Mouse (Mus musculus) adipocyte (in vitro differentiated cells): ENCODE results near the gene Wrap53.
A peak's percentile ranks its signal among the peaks of the same experiment; 100 is the strongest.
"Not testable (repeated sequence)": the region's sequence is repeated elsewhere in the genome, so short reads cannot be mapped to it uniquely, and the experiment has no call there.

Experiments used
- DNase-seq: peaks from one replicate; pipeline ENCODE4 v3.0.0-alpha.2; 2016; ENCODE audit warnings: low spot score

Wrap53 gene

GRCm38 (mm10) chr11:69580091-69580514 is at the start of gene Wrap53, which contains the start of gene Trp53:
Gene Wrap53 (minus strand): TSS chr11:69580255.
Gene Trp53 (plus strand): TSS chr11:69580359.
- DNase-seq = peak; percentile 98

GRCm38 (mm10) chr11:69629802-69630201 is 49.7 kb upstream of the Wrap53 start:
- DNase-seq = peak; percentile 64

GRCm38 (mm10) chr11:69628286-69628685 is 48.2 kb upstream of the Wrap53 start:
- DNase-seq = peak; percentile 86

GRCm38 (mm10) chr11:69624339-69624738 is 44.3 kb upstream of the Wrap53 start:
- not testable (repeated sequence) for DNase-seq

- no peak for DNase-seq
These were observed 43.0 kb upstream of the Wrap53 start for GRCm38 (mm10) chr11:69623006-69623405.

GRCm38 (mm10) chr11:69622406-69622805 is 42.4 kb upstream of the Wrap53 start:
- no peak for DNase-seq

GRCm38 (mm10) chr11:69621571-69622268 is 41.7 kb upstream of the Wrap53 start, which contains the start of gene Sat2:
Gene Sat2 (plus strand): TSS chr11:69622024.
- peak; percentile 81 for DNase-seq

- DNase-seq = no peak
These were observed 40.5 kb upstream of the Wrap53 start for GRCm38 (mm10) chr11:69620394-69621081.

GRCm38 (mm10) chr11:69617805-69618204 is 37.8 kb upstream of the Wrap53 start, which contains the start of gene Shbg:
Gene Shbg (minus strand): TSS chr11:69617905.
- DNase-seq = no peak

- no peak for DNase-seq
These were observed 36.7 kb upstream of the Wrap53 start for GRCm38 (mm10) chr11:69616781-69617180.

- DNase-seq = not testable (repeated sequence)
These were observed 34.2 kb upstream of the Wrap53 start for GRCm38 (mm10) chr11:69614257-69614588.

GRCm38 (mm10) chr11:69613553-69614256 is 33.6 kb upstream of the Wrap53 start:
- peak; percentile 91 for DNase-seq

GRCm38 (mm10) chr11:69610899-69611298 is 30.8 kb upstream of the Wrap53 start:
- DNase-seq = no peak

- no peak for DNase-seq
These were observed 29.4 kb upstream of the Wrap53 start for GRCm38 (mm10) chr11:69609416-69609815.

- DNase-seq = no peak
These were observed 28.5 kb upstream of the Wrap53 start for GRCm38 (mm10) chr11:69608525-69608924.

- no peak for DNase-seq
These were observed 26.8 kb upstream of the Wrap53 start for GRCm38 (mm10) chr11:69606832-69607231.

- DNase-seq = no peak
These were observed 26.4 kb upstream of the Wrap53 start for GRCm38 (mm10) chr11:69606491-69606795.

- DNase-seq = no peak
These were observed 25.9 kb upstream of the Wrap53 start, which contains the start of gene Atp1b2 for GRCm38 (mm10) chr11:69605726-69606490. Gene Atp1b2 (minus strand): TSS chr11:69605942.

GRCm38 (mm10) chr11:69604795-69605664 is 25.0 kb upstream of the Wrap53 start:
- DNase-seq = no peak

- no peak for DNase-seq
These were observed 24.3 kb upstream of the Wrap53 start for GRCm38 (mm10) chr11:69604347-69604746.

- no peak for DNase-seq
These were observed 23.5 kb upstream of the Wrap53 start for GRCm38 (mm10) chr11:69603516-69603915.
